Mouse (Mus musculus) liver, embryonic 13.5 days (tissue): Measurements from ENCODE around the gene Fxyd1. TPM values are rescaled to one million over a fixed set of nuclear protein-coding genes. Genes with fewer than 3 reads are reported as not detected.
A peak's percentile ranks its signal among the peaks of the same experiment; 100 is the strongest.

Experiments
- ATAC-seq: fragments of 200-750 bp; cut with Nextera tagmentation; 2 replicates; pipeline ENCODE4 v1.8.0; 2017; ENCODE audit warnings: low read depth, mild to moderate bottlenecking, moderate number of reproducible peaks, moderate library complexity
- DNase-seq: peaks from one replicate; pipeline ENCODE4 v3.0.0; 2022
- H3K27ac ChIP-seq: fragments of 300-500 bp; sonication (generic); 2 replicates; pipeline ENCODE4 v1.5.1; 2015; ENCODE audit warnings: moderate library complexity, mild to moderate bottlenecking, inconsistent platforms
- H3K27me3 ChIP-seq: fragments of 300-500 bp; sonication (generic); 2 replicates; pipeline ENCODE4 v1.6.1; 2015; ENCODE audit warnings: mild to moderate bottlenecking, inconsistent platforms
- H3K36me3 ChIP-seq: fragments of 300-500 bp; sonication (generic); 2 replicates; pipeline ENCODE4 v1.6.1; 2015; ENCODE audit warnings: mild to moderate bottlenecking, inconsistent platforms
- H3K4me1 ChIP-seq: fragments of 300-500 bp; sonication (generic); replicated peaks from 2 replicates; pipeline ENCODE4 v1.6.1; 2015; ENCODE audit warnings: inconsistent platforms
- H3K4me2 ChIP-seq: fragments of 300-500 bp; sonication (generic); 2 replicates; pipeline ENCODE4 v1.6.1; 2015; ENCODE audit warnings: inconsistent platforms, mild to moderate bottlenecking, moderate library complexity
- H3K4me3 ChIP-seq: fragments of 300-500 bp; sonication (generic); replicated peaks from 2 replicates; pipeline ENCODE4 v1.5.1; 2015; ENCODE audit warnings: mild to moderate bottlenecking, inconsistent platforms
- H3K9ac ChIP-seq: fragments of 300-500 bp; sonication (generic); 2 replicates; pipeline ENCODE4 v1.6.1; 2015; ENCODE audit warnings: mild to moderate bottlenecking, inconsistent platforms
- H3K9me3 ChIP-seq: fragments of 300-500 bp; sonication (generic); replicated peaks from 2 replicates; pipeline ENCODE4 v1.6.1; 2016; ENCODE audit warnings: inconsistent platforms
- WGBS: fragments of 180-500 bp; shearing (Covaris S2); methylation state at CpG from one replicate; pipeline ENCODE4 v1.1.7; 2015; ENCODE audit not compliant: insufficient replicate concordance; 5-methylcytosine and 5-hydroxymethylcytosine counted together
- polyA plus RNA-seq: library from polyadenylated mRNA; unstranded; fragments of >200 nt; fragmentation: Nextera tagmentation; extraction: Ambion mirVana; gene quantifications from 2 replicates; pipeline ENCODE4 v1.2.1, GENCODE M21; 2015

The Fxyd1 gene
- polyA plus RNA-seq, 1 experiment from 2014 or later = 41.1 TPM

DNA sequence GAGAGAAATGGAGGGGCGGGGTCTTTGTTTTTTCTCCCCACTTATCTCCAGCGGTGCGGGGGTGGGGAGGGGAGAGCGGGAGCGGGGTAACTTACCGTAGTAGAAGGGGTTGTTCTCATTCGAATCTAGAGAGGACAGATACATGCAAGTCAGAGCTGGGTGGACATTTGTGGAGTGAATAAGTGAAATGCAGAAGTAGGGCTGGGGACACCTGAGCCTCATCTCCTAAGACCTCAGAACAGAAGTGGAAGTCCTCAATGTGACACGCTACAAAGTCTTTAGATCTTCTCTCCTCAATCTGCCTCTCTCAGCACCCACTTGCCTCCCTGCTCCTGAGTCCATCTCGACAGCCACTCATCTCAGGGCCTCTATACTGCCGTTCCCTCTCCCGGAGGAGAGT is 21.7 kb downstream of the Fxyd1 start:
- DNase-seq = no peak
- Histone ChIP-seq H3K4me2 (no peak overlapping the region), H3K4me3 (no peak overlapping the region), H3K36me3 (no peaks in the 10 kb centered on the region), H3K4me1 (peaks cover 23% of the 10 kb centered on the region; the same call in 1 of the 2 replicates), H3K9me3 (no peaks in the 10 kb centered on the region), H3K9ac (no peak overlapping the region), H3K27ac (no peak overlapping the region), H3K27me3 (0 out of 2 replicates have a peak, but pooled peaks cover 2% of the 10 kb centered on the region)
- WGBS = 60% methylated on average over 11 of the region's 11 CpGs
- no peak for ATAC-seq

DNA sequence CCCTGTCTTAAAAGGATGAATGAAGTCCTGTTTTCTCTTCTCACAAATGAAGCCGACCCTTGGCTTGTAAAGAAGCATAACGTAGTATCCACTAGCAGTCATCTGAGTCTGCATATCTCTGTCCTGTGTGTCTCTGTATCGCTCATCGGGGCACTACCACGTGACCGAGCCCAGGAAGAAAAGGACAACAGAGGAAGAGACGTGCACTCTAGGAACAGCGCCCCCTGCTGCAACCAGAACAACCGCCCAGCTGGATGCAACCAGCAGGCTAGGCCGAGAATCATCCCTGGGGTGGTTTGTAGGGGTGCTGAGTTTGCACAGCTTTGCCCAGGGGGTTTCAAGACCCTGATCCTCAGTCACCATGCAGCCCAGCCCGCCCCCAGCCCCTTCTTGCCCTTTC is 22.2 kb downstream of the Fxyd1 start:
- DNase-seq (no peak), ATAC-seq (0 out of 2 replicates have a peak, but pooled peaks have one; percentile 33)
- Histone ChIP-seq H3K4me1 (peaks cover 23% of the 10 kb centered on the region; the same call in 1 of the 2 replicates), H3K27me3 (no peaks in the 10 kb centered on the region), H3K9ac (no peak overlapping the region), H3K36me3 (no peaks in the 10 kb centered on the region), H3K9me3 (no peaks in the 10 kb centered on the region), H3K4me2 (no peak overlapping the region), H3K4me3 (no peak overlapping the region), H3K27ac (no peak overlapping the region)
- 37% methylated on average over 11 of the region's 11 CpGs for WGBS

DNA sequence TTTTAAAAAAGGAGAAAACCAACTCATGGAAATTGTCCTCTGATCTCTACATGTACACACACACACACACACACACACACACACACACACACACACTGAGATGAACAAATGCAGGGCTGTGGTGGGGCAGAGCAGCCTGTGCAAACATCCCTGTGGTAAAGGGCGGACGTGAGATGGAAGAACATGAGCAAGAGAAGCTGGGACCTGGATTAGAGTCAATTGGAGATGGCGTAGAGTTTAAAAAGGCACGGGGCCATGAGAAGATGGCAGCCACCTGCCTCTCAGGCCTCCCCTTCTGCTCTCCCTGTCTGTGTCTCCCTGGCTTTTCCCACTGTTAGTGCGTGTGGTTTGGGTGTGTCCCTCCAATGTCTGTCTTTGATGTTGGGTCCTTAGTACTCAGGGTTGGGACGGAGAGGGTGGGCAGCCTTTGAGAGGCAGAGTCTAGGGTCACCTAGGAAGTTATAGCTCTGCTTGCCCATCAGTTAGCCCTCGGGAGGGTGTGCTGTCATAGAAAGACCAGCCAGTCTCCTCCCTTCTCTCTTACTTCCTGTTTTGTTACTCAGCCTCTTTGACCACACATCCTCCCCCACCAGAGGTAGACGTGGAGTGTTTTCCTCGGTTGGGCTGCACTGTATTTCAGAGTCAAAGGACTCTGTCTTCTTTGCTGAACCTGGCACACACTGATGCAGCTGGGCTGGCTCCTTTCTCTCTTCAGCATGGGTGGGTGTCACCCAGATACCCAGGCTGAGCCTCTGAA is 23.4 kb downstream of the Fxyd1 start:
- no peaks in the 10 kb centered on the region for H3K9me3 ChIP-seq
- H3K4me1 ChIP-seq = peaks cover 23% of the 10 kb centered on the region; the same call in 1 of the 2 replicates
- peak overlapping the region; percentile 32 for H3K27ac ChIP-seq
- H3K36me3 ChIP-seq = no peaks in the 10 kb centered on the region
- 30% methylated on average over 9 of the region's 9 CpGs for WGBS
- no peak overlapping the region for H3K9ac ChIP-seq
- H3K4me3 ChIP-seq = no peak overlapping the region
- DNase-seq = no peak
- H3K27me3 ChIP-seq = no peaks in the 10 kb centered on the region
- H3K4me2 ChIP-seq = no peak overlapping the region
- ATAC-seq = 0 out of 2 replicates have a peak, but pooled peaks have one; percentile 16

DNA sequence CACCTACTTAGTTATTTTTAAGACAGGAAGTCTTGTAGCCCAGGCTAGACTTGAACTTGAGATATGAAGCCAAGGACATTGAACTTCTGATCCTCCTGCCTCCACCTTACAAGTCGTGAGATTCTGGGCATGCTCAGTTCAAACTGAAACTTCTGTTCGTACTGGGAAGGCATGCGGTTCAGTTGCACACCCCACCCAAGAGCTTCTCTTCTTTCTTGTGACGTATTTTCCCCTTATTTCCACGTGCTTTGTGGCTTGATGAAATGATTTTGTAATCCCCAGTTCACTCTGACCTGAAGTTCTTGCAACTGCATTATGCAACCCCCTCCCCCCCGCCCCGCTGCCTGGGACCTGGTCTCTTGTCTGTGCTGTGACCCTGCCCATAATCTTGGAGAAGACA is 25.3 kb downstream of the Fxyd1 start:
- Histone ChIP-seq H3K4me3 (no peak overlapping the region), H3K27me3 (no peaks in the 10 kb centered on the region), H3K27ac (no peak overlapping the region), H3K36me3 (no peaks in the 10 kb centered on the region), H3K9ac (no peak overlapping the region), H3K4me1 (peaks cover 23% of the 10 kb centered on the region; the same call in 1 of the 2 replicates), H3K9me3 (no peaks in the 10 kb centered on the region), H3K4me2 (no peak overlapping the region)
- ATAC-seq = no peak
- DNase-seq = no peak
- WGBS = 53% methylated on average over 7 of the region's 7 CpGs

DNA sequence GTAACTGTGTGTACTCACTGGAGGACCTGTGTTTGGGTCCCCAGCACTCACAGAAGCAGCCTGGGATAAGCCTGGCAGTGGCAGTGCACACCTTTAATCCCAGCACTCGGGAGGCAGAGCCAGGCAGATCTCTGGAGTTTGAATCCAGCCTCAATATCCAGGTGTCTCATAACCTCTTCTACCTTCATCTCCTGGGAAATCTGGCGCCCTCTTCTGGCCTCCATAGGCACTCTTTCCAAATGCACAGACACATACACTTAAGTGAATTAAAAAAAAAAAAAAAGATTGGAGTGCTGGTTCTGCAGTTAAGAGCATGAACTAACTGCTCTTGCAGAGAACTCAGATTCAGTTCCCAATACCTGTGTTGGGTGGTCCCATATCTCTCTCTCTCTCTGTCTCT is 26.3 kb downstream of the Fxyd1 start:
- no peak overlapping the region for H3K9ac ChIP-seq
- H3K36me3 ChIP-seq = no peaks in the 10 kb centered on the region
- DNase-seq = no peak
- H3K4me1 ChIP-seq = peaks cover 23% of the 10 kb centered on the region; the same call in 1 of the 2 replicates
- no peak overlapping the region for H3K4me2 ChIP-seq
- H3K4me3 ChIP-seq = no peak overlapping the region
- no peaks in the 10 kb centered on the region for H3K9me3 ChIP-seq
- 47% methylated on average over 2 of the region's 2 CpGs for WGBS
- H3K27me3 ChIP-seq = no peaks in the 10 kb centered on the region
- H3K27ac ChIP-seq = no peak overlapping the region
- ATAC-seq = no peak

DNA sequence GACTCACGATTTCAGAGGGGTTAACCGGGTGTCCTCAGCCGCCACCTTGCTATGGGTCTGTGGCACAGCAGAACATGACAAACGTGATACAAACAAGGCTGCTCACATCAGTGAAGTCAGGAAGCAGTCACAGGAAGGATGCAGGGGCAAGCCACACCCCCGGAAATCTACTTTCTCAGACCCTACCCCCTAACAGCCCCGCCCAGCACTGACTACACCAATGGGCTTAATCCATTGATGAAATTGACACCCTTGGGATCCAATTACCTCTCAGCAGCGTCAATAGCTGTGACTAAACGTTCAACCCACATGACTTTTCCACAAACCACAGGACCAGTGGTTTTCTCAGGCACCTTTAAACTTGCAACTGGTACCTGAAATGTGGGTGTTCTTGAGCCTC is 28.4 kb downstream of the Fxyd1 start:
- H3K4me2 ChIP-seq = no peak overlapping the region
- H3K27ac ChIP-seq = no peak overlapping the region
- H3K27me3 ChIP-seq = no peaks in the 10 kb centered on the region
- 57% methylated on average over 8 of the region's 8 CpGs for WGBS
- no peaks in the 10 kb centered on the region for H3K9me3 ChIP-seq
- 0 out of 2 replicates have a peak, but pooled peaks cover 6% of the 10 kb centered on the region for H3K4me1 ChIP-seq
- no peak overlapping the region for H3K4me3 ChIP-seq
- ATAC-seq = no peak
- DNase-seq = no peak
- no peaks in the 10 kb centered on the region for H3K36me3 ChIP-seq
- H3K9ac ChIP-seq = no peak overlapping the region

DNA sequence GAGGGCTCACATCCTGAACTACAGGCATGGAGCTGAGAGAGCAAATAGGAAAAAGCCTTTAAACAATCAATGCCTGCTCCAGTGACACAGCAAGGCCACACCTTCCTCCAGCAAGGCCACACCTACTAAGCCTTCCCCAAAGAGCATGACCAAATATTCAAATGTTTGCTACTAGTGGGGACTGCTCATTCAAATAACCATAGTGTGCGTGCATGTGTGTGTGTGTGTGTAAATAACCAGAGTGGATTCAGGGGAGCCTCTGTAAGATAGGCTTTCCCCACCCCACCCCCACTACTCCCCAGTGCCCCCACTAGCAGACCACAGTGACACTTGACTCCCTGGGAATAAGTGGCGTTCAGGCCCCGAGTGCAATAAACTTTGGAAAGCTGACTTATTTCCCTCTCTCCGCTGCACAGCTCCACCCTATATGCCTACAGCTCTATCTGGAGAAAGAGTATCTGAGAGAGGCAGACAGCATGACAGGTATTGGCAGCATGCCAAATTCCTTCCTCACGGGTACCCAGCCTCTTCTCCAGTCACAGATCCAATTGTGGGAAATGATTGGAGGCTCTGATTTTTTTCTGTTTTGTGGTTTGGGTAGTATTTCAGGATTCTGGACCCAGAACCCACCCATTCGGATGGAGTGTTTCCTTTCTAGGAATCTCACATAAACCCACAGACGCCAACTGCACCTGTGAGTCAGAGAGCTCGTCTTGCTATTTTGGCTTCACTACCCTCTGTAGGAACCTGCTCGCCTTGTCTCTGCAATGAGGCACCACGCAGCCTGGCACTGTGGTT is 39.7 kb downstream of the Fxyd1 start:
- H3K4me1 ChIP-seq = no peaks in the 10 kb centered on the region; the same call in 1 of the 2 replicates

DNA sequence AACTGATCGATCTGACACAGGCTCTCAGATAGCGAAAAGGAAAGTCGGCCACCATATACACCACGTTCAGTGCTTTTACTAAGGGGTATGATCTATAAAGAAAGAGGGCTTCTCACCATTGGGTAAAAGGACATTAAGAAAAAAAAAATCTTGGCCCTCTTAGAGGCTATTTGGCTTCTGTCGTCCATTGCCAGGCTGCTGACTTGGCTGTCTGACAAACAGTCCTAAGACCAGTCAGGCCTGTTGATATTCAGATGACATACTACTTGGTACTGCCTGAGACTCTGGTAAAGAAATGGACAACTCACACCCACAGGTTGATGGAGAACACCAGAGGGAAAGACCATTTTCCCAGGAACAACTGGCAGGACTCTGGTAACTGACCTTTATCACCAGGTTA is 44.0 kb downstream of the Fxyd1 start:
- H3K9ac ChIP-seq = no peak overlapping the region
- no peak for ATAC-seq

More for the DNA sequence above, 39.7 kb downstream of the Fxyd1 start:
- Histone ChIP-seq H3K9me3 (no peaks in the 10 kb centered on the region), H3K4me2 (no peak overlapping the region), H3K9ac (no peak overlapping the region), H3K4me3 (no peak overlapping the region), H3K27me3 (no peaks in the 10 kb centered on the region), H3K36me3 (no peaks in the 10 kb centered on the region), H3K27ac (no peak overlapping the region)
- DNase-seq (no peak), ATAC-seq (no peak)
- 51% methylated on average over 10 of the region's 10 CpGs for WGBS

DNA sequence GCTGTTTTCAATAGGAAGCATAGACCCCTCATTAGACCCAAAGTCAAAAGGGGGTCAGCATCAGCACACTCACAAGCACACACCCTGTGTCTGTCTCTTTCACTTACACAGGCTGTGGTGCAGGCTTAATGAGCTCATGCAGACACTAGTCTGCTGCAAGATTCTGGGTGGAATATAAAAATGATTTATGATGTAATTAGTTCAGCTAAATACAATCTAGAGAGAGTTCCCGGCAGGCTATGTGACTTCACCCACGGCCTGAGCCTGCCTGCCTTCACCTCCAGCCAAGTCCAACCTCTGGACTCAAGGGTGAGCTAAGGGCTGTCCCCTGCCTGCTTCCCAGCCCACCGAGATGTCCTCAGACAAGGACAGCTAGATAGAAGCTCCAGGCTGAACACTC is 48.1 kb downstream of the Fxyd1 start:
- no peak overlapping the region for H3K27ac ChIP-seq
- H3K9ac ChIP-seq = no peak overlapping the region
- no peak overlapping the region for H3K4me2 ChIP-seq
- H3K4me3 ChIP-seq = no peak overlapping the region
- H3K9me3 ChIP-seq = no peaks in the 10 kb centered on the region
- H3K36me3 ChIP-seq = no peaks in the 10 kb centered on the region
- WGBS = 50% methylated on average over 3 of the region's 3 CpGs
- H3K4me1 ChIP-seq = 0 out of 2 replicates have a peak, but pooled peaks cover 4% of the 10 kb centered on the region
- no peaks in the 10 kb centered on the region for H3K27me3 ChIP-seq
- ATAC-seq = no peak
- no peak for DNase-seq

More for the DNA sequence above, 44.0 kb downstream of the Fxyd1 start:
- H3K27me3 ChIP-seq = no peaks in the 10 kb centered on the region
- peaks cover 4% of the 10 kb centered on the region; the same call in 1 of the 2 replicates for H3K4me1 ChIP-seq
- no peak overlapping the region for H3K4me3 ChIP-seq
- no peak overlapping the region for H3K4me2 ChIP-seq
- H3K27ac ChIP-seq = no peak overlapping the region
- DNase-seq = no peak
- H3K36me3 ChIP-seq = no peaks in the 10 kb centered on the region
- WGBS = 69% methylated on average over 5 of the region's 5 CpGs
- no peaks in the 10 kb centered on the region for H3K9me3 ChIP-seq

DNA sequence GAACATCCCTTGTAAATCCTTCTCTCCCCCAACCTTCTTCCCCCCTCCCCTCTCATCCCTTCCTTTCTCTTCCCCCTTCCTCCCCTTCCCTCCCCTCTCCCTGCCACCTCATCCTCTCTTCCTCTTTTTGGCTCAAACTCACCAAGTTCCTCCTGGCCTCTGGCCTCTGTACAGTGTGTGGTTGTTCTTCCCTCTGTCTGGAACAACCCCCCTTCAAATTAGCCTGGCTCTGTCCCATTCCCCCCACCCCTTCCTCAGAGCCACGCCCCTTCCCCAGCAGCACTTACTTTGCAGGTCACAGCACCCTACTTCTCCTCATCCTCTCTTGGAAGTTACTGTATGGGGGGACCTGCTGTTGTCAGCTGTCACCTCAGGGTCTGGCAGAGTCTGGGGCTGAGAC is 48.8 kb downstream of the Fxyd1 start:
- DNase-seq (no peak), ATAC-seq (no peak)
- no peaks in the 10 kb centered on the region for H3K9me3 ChIP-seq
- 4% methylated on average over 1 of the region's 1 CpGs for WGBS
- 0 out of 2 replicates have a peak, but pooled peaks cover 4% of the 10 kb centered on the region for H3K4me1 ChIP-seq
- H3K36me3 ChIP-seq = no peaks in the 10 kb centered on the region
- H3K4me3 ChIP-seq = no peak overlapping the region
- H3K9ac ChIP-seq = no peak overlapping the region
- H3K27me3 ChIP-seq = no peaks in the 10 kb centered on the region
- H3K4me2 ChIP-seq = no peak overlapping the region
- no peak overlapping the region; the same call in 1 of the 2 replicates for H3K27ac ChIP-seq

DNA sequence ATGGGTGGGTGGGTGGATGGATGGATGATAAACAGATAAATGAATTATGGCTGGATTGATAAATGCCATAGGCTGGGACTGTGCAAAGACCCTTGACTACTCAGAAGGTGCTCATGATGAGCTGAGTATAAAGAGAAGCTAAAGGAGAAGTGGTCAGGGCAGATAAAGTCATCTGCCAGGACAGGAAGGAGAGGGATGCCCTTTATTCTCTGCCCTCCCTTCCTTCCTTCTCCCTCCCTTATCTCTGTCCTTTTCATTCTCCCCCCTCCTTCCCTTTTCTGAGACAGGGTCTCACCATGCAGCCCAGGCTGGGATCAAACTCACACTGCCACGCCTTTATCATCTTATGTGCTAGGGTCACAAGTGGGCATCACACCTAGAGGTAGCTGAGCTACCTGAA is 49.2 kb downstream of the Fxyd1 start:
- WGBS = 21% methylated on average over 1 of the region's 1 CpGs
- 0 out of 2 replicates have a peak, but pooled peaks have one; percentile 34 for ATAC-seq
- no peaks in the 10 kb centered on the region for H3K36me3 ChIP-seq

More for the DNA sequence above, 49.2 kb downstream of the Fxyd1 start:
- Histone ChIP-seq H3K9ac (no peak overlapping the region), H3K4me1 (0 out of 2 replicates have a peak, but pooled peaks cover 4% of the 10 kb centered on the region), H3K4me2 (no peak overlapping the region), H3K9me3 (no peaks in the 10 kb centered on the region), H3K27ac (no peak overlapping the region), H3K27me3 (no peaks in the 10 kb centered on the region), H3K4me3 (no peak overlapping the region)
- no peak for DNase-seq
